Mouse (Mus musculus): Measurements from ENCODE around the gene Lmtk2. TPM values are rescaled to one million over a fixed set of nuclear protein-coding genes. Genes with fewer than 3 reads are reported as not detected.

Lmtk2 gene
- total and polyA plus RNA-seq, 2 experiments from 2014 or later, result 7.1 to 58.8 TPM

- Histone ChIP-seq H3K4me3 (ENCODE audit: low read length) (no peak overlapping the region), H3K36me3 (ENCODE audit: insufficient read depth, low read length) (peaks cover 50% of the 10 kb centered on the region), H3K27me3 (ENCODE audit: insufficient read depth, low read length) (no peaks in the 10 kb centered on the region), H3K9ac (replicated peaks; ENCODE audit: low read length) (no peak overlapping the region), H3K4me1 (ENCODE audit: insufficient read depth, low read length) (no peaks in the 10 kb centered on the region), H3K27ac (no peak overlapping the region), H3K9me3 (ENCODE audit: low read length) (no peaks in the 10 kb centered on the region), H3K4me2 (ENCODE audit: low read depth, low read length) (no peak overlapping the region)
- 85% methylated on average over 10 of the region's 10 CpGs for WGBS
- DNase-seq (ENCODE audit: low spot score) (no peak), ATAC-seq (no peak)
- no peak for TF ChIP-seq CTCF (IDR thresholded peaks at IDR 0.05; ENCODE audit: low read depth)
Observed at GRCm38 (mm10) chr5:144203398-144203959, 103.2 kb downstream of the Lmtk2 start.

- Histone ChIP-seq H3K27me3 (ENCODE audit: insufficient read depth, low read length) (no peaks in the 10 kb centered on the region), H3K9ac (replicated peaks; ENCODE audit: low read length) (no peak overlapping the region), H3K4me1 (ENCODE audit: insufficient read depth, low read length) (no peaks in the 10 kb centered on the region), H3K9me3 (ENCODE audit: low read length) (no peaks in the 10 kb centered on the region), H3K36me3 (ENCODE audit: insufficient read depth, low read length) (peaks cover 52% of the 10 kb centered on the region), H3K4me3 (ENCODE audit: low read length) (no peak overlapping the region), H3K4me2 (ENCODE audit: low read depth, low read length) (no peak overlapping the region), H3K27ac (no peak overlapping the region)
- 86% methylated on average over 12 of the region's 12 CpGs for WGBS
- ATAC-seq (no peak), DNase-seq (ENCODE audit: low spot score) (no peak)
- TF ChIP-seq CTCF (IDR thresholded peaks at IDR 0.05; ENCODE audit: low read depth), result no peak
Observed at GRCm38 (mm10) chr5:144204303-144204702, 104.1 kb downstream of the Lmtk2 start.

DNA sequence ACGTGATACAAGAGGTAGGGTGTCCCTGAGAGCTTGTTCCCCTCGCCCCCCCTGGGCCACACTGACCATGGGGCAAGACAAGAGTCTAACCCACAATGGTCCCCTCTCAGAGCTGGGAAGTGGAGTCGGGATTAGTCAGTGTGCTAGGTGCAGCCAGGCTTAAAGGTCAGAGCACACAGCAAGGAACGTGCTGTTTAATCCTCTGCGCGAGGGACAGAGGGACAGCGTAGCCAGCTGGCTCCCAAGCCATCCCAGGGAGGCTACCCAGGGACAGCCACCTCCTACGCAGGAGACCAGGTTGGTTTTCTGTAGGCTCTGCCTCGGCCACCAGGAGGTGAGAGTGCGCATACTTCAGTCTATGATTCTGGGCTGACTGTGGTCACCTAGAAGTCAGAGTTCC is 104.7 kb downstream of the Lmtk2 start:
- DNase-seq (ENCODE audit: low spot score) (no peak), ATAC-seq (no peak)
- no peak overlapping the region for H3K4me2 ChIP-seq (ENCODE audit: low read depth, low read length)
- no peaks in the 10 kb centered on the region for H3K9me3 ChIP-seq (ENCODE audit: low read length)
- H3K27me3 ChIP-seq (ENCODE audit: insufficient read depth, low read length), result no peaks in the 10 kb centered on the region
- H3K27ac ChIP-seq, result no peak overlapping the region
- no peak overlapping the region for H3K4me3 ChIP-seq (ENCODE audit: low read length)
- TF ChIP-seq CTCF (IDR thresholded peaks at IDR 0.05; ENCODE audit: low read depth), result no peak
- H3K36me3 ChIP-seq (ENCODE audit: insufficient read depth, low read length), result peaks cover 58% of the 10 kb centered on the region
- WGBS, result 76% methylated on average over 10 of the region's 10 CpGs
- H3K4me1 ChIP-seq (ENCODE audit: insufficient read depth, low read length), result no peaks in the 10 kb centered on the region
- no peak overlapping the region for H3K9ac ChIP-seq (replicated peaks; ENCODE audit: low read length)

DNA sequence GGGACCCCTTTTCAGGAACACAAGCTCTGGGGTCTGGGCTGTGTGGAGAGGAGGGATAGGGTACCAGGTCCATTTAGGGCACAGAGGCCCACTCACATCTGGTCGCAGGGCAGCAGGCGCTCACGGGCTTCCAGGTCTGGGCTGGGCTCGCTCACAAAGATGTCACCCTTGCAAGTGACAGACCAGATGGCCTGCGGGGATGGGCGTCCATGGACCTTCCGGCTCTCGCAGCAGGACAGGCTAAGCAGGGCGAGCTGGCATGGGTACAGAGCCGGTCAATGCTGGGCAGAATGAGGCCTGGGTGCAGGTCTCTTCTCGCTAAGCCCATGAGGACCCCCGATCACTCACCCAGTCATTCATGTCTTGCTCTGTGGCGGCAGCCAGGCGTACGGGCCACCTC is 105.8 kb downstream of the Lmtk2 start:
- Histone ChIP-seq H3K27ac (no peak overlapping the region), H3K4me3 (ENCODE audit: low read length) (no peak overlapping the region), H3K4me2 (ENCODE audit: low read depth, low read length) (no peak overlapping the region), H3K9me3 (ENCODE audit: low read length) (no peaks in the 10 kb centered on the region), H3K9ac (replicated peaks; ENCODE audit: low read length) (no peak overlapping the region), H3K36me3 (ENCODE audit: insufficient read depth, low read length) (peaks cover 69% of the 10 kb centered on the region), H3K4me1 (ENCODE audit: insufficient read depth, low read length) (no peaks in the 10 kb centered on the region), H3K27me3 (ENCODE audit: insufficient read depth, low read length) (no peaks in the 10 kb centered on the region)
- WGBS, result 91% methylated on average over 15 of the region's 15 CpGs
- no peak for DNase-seq (ENCODE audit: low spot score)
- no peak for ATAC-seq
- no peak for TF ChIP-seq CTCF (IDR thresholded peaks at IDR 0.05; ENCODE audit: low read depth)

GRCm38 (mm10) chr5:144207478-144207877 is 107.2 kb downstream of the Lmtk2 start:
- peak; percentile 41; the same call in 1 of the 2 replicates for ATAC-seq

DNA sequence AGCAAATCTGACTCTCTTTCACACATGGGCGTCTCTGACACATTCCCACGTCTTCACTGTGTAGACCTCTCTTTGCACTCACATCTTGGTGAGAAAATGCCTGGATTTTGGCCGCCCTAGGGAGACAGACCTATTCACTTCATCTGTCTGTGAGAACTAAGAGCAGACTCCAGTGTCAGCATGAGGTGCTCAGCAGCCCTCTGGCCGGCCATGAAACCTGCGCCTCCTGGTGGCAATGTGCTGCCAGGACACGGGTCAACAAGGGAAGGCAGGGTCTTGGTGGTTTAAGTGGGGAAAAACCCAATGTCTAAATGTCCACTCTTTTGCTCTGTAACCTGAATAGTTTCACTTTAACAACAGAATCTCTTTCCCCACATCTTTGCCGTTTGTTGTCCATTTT is 114.2 kb downstream of the Lmtk2 start:
- Histone ChIP-seq H3K27me3 (ENCODE audit: insufficient read depth, low read length) (no peaks in the 10 kb centered on the region), H3K9me3 (ENCODE audit: low read length) (no peaks in the 10 kb centered on the region), H3K36me3 (ENCODE audit: insufficient read depth, low read length) (peaks cover 47% of the 10 kb centered on the region), H3K4me2 (ENCODE audit: low read depth, low read length) (no peak overlapping the region), H3K27ac (no peak overlapping the region), H3K4me1 (ENCODE audit: insufficient read depth, low read length) (no peaks in the 10 kb centered on the region), H3K4me3 (ENCODE audit: low read length) (no peak overlapping the region), H3K9ac (replicated peaks; ENCODE audit: low read length) (no peak overlapping the region)
- peak; percentile 53; the same call in 1 of the 2 replicates for ATAC-seq
- peak; percentile 89 for TF ChIP-seq CTCF (IDR thresholded peaks at IDR 0.05; ENCODE audit: low read depth)
- 25% methylated on average over 7 of the region's 7 CpGs for WGBS
- peak; percentile 71 for DNase-seq (ENCODE audit: low spot score)

More at GRCm38 (mm10) chr5:144207478-144207877, 107.2 kb downstream of the Lmtk2 start:
- Histone ChIP-seq H3K27me3 (ENCODE audit: insufficient read depth, low read length) (no peaks in the 10 kb centered on the region), H3K4me2 (ENCODE audit: low read depth, low read length) (no peak overlapping the region), H3K36me3 (ENCODE audit: insufficient read depth, low read length) (peaks cover 77% of the 10 kb centered on the region), H3K9ac (replicated peaks; ENCODE audit: low read length) (no peak overlapping the region), H3K4me1 (ENCODE audit: insufficient read depth, low read length) (no peaks in the 10 kb centered on the region), H3K27ac (no peak overlapping the region), H3K4me3 (ENCODE audit: low read length) (no peak overlapping the region), H3K9me3 (ENCODE audit: low read length) (no peaks in the 10 kb centered on the region)
- TF ChIP-seq CTCF (IDR thresholded peaks at IDR 0.05; ENCODE audit: low read depth), result peak; percentile 89
- DNase-seq (ENCODE audit: low spot score), result peak; percentile 71
- WGBS, result 49% methylated on average over 11 of the region's 11 CpGs

DNA sequence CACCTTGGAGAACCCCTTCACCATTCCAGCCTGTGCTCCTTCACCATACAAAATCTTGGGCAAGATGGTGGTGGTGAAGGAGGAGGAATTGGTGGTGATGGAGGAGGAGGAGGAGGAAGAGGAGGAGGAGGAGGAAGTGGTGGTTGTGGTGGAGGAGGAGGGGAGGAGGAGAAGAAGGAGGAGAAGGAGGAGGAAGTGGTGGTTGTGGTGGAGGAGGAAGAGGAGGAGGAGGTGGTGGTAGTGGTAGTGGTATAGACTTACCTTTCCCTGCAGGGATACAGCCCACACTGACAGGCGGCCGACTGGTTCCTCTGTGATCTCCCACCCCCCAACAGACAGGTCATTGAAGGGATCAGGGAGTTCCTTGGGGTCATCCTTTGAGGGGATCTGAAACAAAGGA is 115.8 kb downstream of the Lmtk2 start:
- Histone ChIP-seq H3K27me3 (ENCODE audit: insufficient read depth, low read length) (no peaks in the 10 kb centered on the region), H3K36me3 (ENCODE audit: insufficient read depth, low read length) (peaks cover 32% of the 10 kb centered on the region), H3K9ac (replicated peaks; ENCODE audit: low read length) (no peak overlapping the region), H3K4me1 (ENCODE audit: insufficient read depth, low read length) (no peaks in the 10 kb centered on the region), H3K9me3 (ENCODE audit: low read length) (no peaks in the 10 kb centered on the region), H3K4me3 (ENCODE audit: low read length) (no peak overlapping the region), H3K27ac (no peak overlapping the region), H3K4me2 (ENCODE audit: low read depth, low read length) (no peak overlapping the region)
- DNase-seq (ENCODE audit: low spot score), result no peak
- ATAC-seq, result no peak
- no peak for TF ChIP-seq CTCF (IDR thresholded peaks at IDR 0.05; ENCODE audit: low read depth)
- WGBS, result 100% methylated on average over 2 of the region's 2 CpGs

Data from hindbrain, postnatal 0 days (tissue).